Mouse (Mus musculus) frontal cortex, adult 2 months (tissue): ENCODE data around the gene Slc25a25. TPM values are rescaled to one million over a fixed set of nuclear protein-coding genes. Genes with fewer than 3 reads are reported as not detected.
A peak's percentile ranks its signal among the peaks of the same experiment; 100 is the strongest.

Source experiments
- DNase-seq, 2 experiments: peaks; one replicate each; pipeline ENCODE4 v3.0.0; 2022; ENCODE audit warnings: low spot score in 1 of 2; ENCODE audit errors: extremely low spot score in 1 of 2
- polyA plus RNA-seq: library from polyadenylated mRNA; depleted of rRNA; stranded (reverse); fragments of >200 nt; gene quantifications from 2 replicates; pipeline ENCODE4 v1.2.3, GENCODE M21; 2012

The Slc25a25 gene
- polyA plus RNA-seq, 1 experiment, result 44.3 TPM

- DNase-seq, result no peak
Measured at GRCm38 (mm10) chr2:32463773-32464172, 12.5 kb upstream of the Slc25a25 start.

- no peak for DNase-seq
Measured at GRCm38 (mm10) chr2:32459657-32460056, 8.4 kb upstream of the Slc25a25 start.

GRCm38 (mm10) chr2:32458300-32458699 is 7.1 kb upstream of the Slc25a25 start:
- DNase-seq, result no peak

GRCm38 (mm10) chr2:32455101-32455500 is 3.9 kb upstream of the Slc25a25 start:
- no peak for DNase-seq

- no peak for DNase-seq
Measured at GRCm38 (mm10) chr2:32454633-32455032, 3.4 kb upstream of the Slc25a25 start.

GRCm38 (mm10) chr2:32453641-32454303 is 2.5 kb upstream of the Slc25a25 start:
- DNase-seq, result no peak

- no peak for DNase-seq
Measured at GRCm38 (mm10) chr2:32452441-32452971, 1.3 kb upstream of the Slc25a25 start.

- DNase-seq, result peak; percentile 99
Measured at GRCm38 (mm10) chr2:32451870-32452372, 676 bp upstream of the Slc25a25 start.

- DNase-seq, result peak in 1 of 2 experiments; percentile 68
Measured at GRCm38 (mm10) chr2:32449761-32450754, 1.2 kb downstream of the Slc25a25 start, which contains the start of gene Naif1. Gene Naif1, plus strand, starts transcription at chr2:32450457.

- no peak for DNase-seq
Measured at GRCm38 (mm10) chr2:32448480-32448879, 2.8 kb downstream of the Slc25a25 start.

GRCm38 (mm10) chr2:32447264-32447936 is 3.8 kb downstream of the Slc25a25 start:
- peak in 1 of 2 experiments; percentile 73 for DNase-seq

GRCm38 (mm10) chr2:32445535-32445934 is 5.7 kb downstream of the Slc25a25 start:
- DNase-seq, result no peak

- no peak for DNase-seq
Measured at GRCm38 (mm10) chr2:32441550-32441949, 9.7 kb downstream of the Slc25a25 start.

GRCm38 (mm10) chr2:32440632-32441031 is 10.6 kb downstream of the Slc25a25 start:
- DNase-seq, result no peak

GRCm38 (mm10) chr2:32440164-32440563 is 11.1 kb downstream of the Slc25a25 start:
- DNase-seq, result no peak

- no peak for DNase-seq
Measured at GRCm38 (mm10) chr2:32439177-32439576, 12.1 kb downstream of the Slc25a25 start.

- DNase-seq, result no peak
Measured at GRCm38 (mm10) chr2:32438733-32439132, 12.5 kb downstream of the Slc25a25 start.

- DNase-seq, result no peak
Measured at GRCm38 (mm10) chr2:32437612-32438166, 13.6 kb downstream of the Slc25a25 start.

GRCm38 (mm10) chr2:32436686-32437372 is 14.4 kb downstream of the Slc25a25 start:
- no peak for DNase-seq
